Mouse (Mus musculus) bone marrow, adult 2 months (tissue): ENCODE data around the gene Vps26a. TPM values are rescaled to one million over a fixed set of nuclear protein-coding genes. Genes with fewer than 3 reads are reported as not detected.

Experiments used
- H3K27ac ChIP-seq: fragments of 200-500 bp; 2 replicates; pipeline ENCODE4 v1.5.1; 2012; ENCODE audit warnings: low read depth, mild to moderate bottlenecking, control low read depth, inconsistent platforms, low read length; ENCODE audit not compliant: control insufficient read depth, poor library complexity, insufficient read depth
- H3K4me1 ChIP-seq: fragments of 200-500 bp; 2 replicates; pipeline ENCODE4 v1.6.1; 2011; ENCODE audit warnings: low read length; ENCODE audit not compliant: control insufficient read depth, insufficient read depth
- H3K4me3 ChIP-seq: fragments of 200-500 bp; replicated peaks from 2 replicates; pipeline ENCODE3; 2011; ENCODE audit warnings: mild to moderate bottlenecking, low read depth, low read length, control low read depth; ENCODE audit not compliant: control insufficient read depth
- CTCF ChIP-seq: fragments of 200-500 bp; IDR thresholded peaks from 2 replicates; pipeline ENCODE4 v1.5.1; 2011; ENCODE audit warnings: low read length, control low read depth; ENCODE audit not compliant: control insufficient read depth, insufficient read depth
- POLR2A ChIP-seq: fragments of 200-500 bp; IDR thresholded peaks from 2 replicates; pipeline ENCODE4 v1.6.1; 2011; ENCODE audit warnings: low read depth, mild to moderate bottlenecking, control low read depth, low read length, borderline replicate concordance; ENCODE audit not compliant: control insufficient read depth
- WGBS: fragments of 180-500 bp; shearing (Covaris S2); methylation state at CpG from one replicate; pipeline ENCODE4 v1.1.7; 2018; 5-methylcytosine and 5-hydroxymethylcytosine counted together
- polyA plus RNA-seq: library from polyadenylated mRNA; stranded (reverse); fragments of >200 nt; gene quantifications from 2 replicates; pipeline ENCODE4 v1.2.4, GENCODE M21; 2011; ENCODE audit warnings: low replicate concordance; ENCODE audit not compliant: missing spikeins, insufficient read depth, insufficient read length

Vps26a gene
- polyA plus RNA-seq, 1 experiment: 26.5 TPM

DNA sequence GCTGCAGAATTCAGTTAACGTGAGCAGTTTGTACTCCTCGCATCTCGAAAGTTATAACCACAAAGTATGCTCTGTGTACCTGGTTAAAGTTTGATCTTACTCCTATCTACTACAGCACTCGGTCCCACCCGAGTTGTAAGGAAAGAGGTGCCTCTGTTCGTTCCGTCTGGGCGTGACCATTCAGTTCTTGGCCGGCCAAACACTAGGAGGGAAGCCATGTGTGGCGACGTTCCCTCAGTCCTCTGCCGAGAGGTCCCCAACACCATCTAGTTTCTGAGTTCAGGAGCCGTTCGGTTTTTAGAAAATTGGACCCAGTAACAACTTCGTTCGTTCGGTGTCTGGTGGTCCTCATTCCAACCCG, 36.3 kb downstream of the Vps26a start:
- no peak for TF ChIP-seq CTCF
- no peak for TF ChIP-seq POLR2A
- Histone ChIP-seq H3K4me3 (peak overlapping the region; percentile 95), H3K27ac (no peak overlapping the region; the same call in 1 of the 2 replicates), H3K4me1 (peaks cover 1% of the 10 kb centered on the region; the same call in 1 of the 2 replicates)
- WGBS: 36% methylated on average over 18 of the region's 18 CpGs

DNA sequence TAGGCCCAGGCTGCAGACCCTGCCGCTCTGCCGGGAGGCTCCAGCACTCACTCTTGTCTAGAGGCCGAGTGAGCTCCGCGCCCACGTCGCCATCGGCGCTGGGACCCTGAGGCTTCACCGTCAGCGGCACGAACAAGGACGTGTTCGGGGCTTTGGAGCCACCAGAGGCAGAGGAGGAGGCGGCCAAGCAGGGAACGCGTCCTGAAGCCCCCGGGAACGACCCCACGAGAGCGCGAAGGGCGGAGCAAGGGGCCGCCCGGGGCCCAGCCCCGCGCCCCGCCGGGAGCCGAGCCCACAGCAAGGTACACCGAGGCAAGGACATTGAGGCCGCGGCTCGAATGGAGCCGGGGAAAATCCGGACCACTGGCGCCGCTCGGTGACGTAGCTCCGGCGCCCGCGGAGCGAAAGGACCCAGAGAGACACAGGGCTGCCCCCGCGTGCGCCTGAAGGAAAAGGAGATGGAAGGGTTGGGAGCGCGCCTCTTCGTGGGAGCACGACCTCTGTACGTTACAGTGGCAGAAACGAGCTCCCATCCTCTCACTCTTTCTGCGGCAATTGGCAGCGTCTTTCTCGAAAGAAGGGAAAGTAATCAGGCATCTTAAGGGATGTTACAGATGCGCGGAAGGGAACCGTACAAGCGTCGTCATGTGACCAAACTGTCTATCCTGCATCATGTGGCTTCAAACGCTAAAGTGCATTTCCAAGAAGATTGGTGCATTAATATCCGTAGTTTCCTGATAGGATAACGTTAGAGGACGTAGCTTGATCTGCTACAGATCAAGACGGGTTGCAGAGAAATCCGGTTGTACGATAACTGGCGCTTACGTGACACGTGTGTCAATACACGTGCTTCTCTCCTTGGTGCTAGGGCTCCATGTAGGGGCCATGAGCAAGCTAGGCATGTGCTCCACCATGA, 37.0 kb downstream of the Vps26a start, which contains the start of the genes 4930507D05Rik and Supv3l1:
TSS of gene 4930507D05Rik (plus strand) at position 126 of the 916 bp plus-strand sequence.
TSS of gene Supv3l1 (minus strand) at position 375 of the 916 bp plus-strand sequence.
- H3K4me1 ChIP-seq: peaks cover 1% of the 10 kb centered on the region; the same call in 1 of the 2 replicates
- TF ChIP-seq CTCF (no peak), POLR2A (peak; percentile 65; the same call in 1 of the 2 replicates)
- peak within 1 kb of the TSS; percentile 95 for H3K27ac ChIP-seq
- under 1% methylated on average over 73 of the region's 73 CpGs for WGBS
- peak within 1 kb of the TSS; percentile 95 for H3K4me3 ChIP-seq

DNA sequence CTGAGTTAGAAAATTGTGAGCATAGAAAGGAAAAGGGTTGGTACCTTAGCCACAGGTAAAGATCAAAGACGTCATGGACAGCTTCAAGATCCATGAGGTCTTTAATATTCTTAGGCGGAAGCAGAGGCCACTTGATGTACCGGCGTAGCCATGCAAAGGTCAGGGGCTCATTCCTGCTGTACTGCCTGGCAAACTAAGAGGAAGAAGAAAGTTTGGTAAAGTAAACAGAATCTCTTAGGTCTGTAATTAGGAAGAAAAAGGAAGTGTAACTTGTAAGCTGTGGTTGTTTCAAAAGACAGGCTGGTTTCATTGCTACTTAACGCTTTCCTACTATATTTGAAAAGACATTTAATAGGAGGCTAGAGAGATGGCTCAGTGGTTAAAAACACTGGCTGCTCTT, 56.2 kb downstream of the Vps26a start:
- no peaks in the 10 kb centered on the region for H3K4me1 ChIP-seq
- WGBS: 69% methylated on average over 5 of the region's 5 CpGs
- TF ChIP-seq POLR2A: no peak
- TF ChIP-seq CTCF: no peak

DNA sequence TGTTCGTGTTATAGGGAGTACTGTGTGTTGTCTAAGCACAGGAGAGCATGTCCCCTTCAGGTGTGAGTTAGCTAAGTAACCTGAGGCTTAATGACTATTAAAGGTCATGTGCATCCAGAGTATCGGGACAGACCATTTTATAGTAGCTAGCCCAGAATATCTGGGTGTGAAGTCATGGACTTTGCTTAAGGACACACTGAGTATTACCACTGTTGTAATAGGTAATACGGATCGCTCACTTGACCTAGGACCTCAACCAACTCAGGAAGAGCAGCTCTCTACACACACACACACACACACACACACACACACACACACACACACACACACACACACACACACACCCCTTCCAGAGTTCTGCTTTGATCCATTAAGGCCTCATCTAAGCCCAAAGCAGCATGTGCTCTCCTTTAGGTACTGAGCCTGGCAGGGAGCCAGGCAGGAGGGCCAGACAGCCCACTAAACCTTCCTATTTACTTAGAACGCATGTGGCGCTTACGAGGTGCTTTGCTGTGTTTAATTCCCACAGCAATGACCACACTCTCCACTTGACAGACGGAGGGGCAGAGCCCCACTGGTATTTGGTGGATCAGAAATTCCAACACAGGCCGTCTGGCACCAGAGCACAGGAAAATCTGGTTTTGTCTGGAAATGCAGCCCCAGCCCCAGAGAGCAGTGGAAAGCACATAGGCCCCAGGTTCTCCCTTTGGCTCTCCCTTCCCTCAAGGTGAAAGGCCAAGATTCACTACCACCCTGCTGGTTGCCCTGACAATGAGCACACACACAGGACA, 61.3 kb downstream of the Vps26a start:
- no peak overlapping the region for H3K27ac ChIP-seq
- TF ChIP-seq CTCF (no peak), POLR2A (no peak)
- 67% methylated on average over 9 of the region's 9 CpGs for WGBS
- no peak overlapping the region for H3K4me3 ChIP-seq
- no peaks in the 10 kb centered on the region for H3K4me1 ChIP-seq

More for the DNA sequence above, 56.2 kb downstream of the Vps26a start:
- no peak overlapping the region for H3K4me3 ChIP-seq
- no peak overlapping the region for H3K27ac ChIP-seq

DNA sequence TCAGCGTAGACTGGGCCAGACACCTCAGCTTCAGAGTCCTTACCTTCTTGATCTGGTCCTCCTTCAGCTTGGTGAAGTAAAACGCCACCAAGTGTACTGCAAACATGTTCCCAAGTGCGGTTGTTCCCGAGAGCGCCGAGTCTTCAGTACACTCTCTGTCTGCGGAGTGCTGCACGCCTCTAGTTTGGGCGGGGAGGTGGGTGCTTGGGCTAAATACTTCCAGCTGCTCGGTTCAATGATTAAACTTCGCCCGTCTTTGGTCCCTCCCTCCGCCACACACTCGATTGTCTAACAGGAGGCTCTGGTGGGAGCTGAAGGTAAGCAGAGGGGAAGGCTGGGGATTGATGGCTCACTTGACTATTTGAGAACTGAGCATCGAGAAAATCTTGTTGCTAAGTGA, 64.3 kb downstream of the Vps26a start, which contains the start of gene Hkdc1:
TSS of gene Hkdc1 (minus strand) at position 237 of the 400 bp plus-strand sequence.
- Histone ChIP-seq H3K27ac (no peak within 1 kb of the TSS), H3K4me3 (no peak within 1 kb of the TSS), H3K4me1 (no peaks in the 10 kb centered on the region)
- 73% methylated on average over 15 of the region's 15 CpGs for WGBS
- TF ChIP-seq CTCF (no peak), POLR2A (no peak)

DNA sequence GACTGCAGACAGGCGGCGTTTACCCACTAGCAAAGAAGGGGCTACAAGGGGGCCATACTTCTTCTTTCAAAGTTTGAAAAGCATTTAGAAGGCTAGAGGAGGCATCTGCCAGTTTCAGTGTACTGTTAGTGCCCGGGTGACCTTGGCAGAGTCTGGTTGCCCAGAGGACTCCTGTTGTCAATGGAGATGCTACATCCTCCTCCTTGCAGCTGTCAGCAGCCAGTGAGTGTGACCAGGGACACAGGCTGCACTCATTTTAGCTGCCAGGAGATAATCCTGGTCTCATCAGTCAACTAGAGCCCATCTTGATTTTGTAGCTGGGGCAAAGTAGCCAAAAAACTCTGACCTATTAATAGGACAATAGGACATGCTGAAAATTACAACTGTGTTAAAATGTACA, 65.5 kb downstream of the Vps26a start:
- no peak for TF ChIP-seq POLR2A
- Histone ChIP-seq H3K27ac (no peak overlapping the region), H3K4me3 (no peak overlapping the region), H3K4me1 (no peaks in the 10 kb centered on the region)
- WGBS: 87% methylated on average over 3 of the region's 3 CpGs

DNA sequence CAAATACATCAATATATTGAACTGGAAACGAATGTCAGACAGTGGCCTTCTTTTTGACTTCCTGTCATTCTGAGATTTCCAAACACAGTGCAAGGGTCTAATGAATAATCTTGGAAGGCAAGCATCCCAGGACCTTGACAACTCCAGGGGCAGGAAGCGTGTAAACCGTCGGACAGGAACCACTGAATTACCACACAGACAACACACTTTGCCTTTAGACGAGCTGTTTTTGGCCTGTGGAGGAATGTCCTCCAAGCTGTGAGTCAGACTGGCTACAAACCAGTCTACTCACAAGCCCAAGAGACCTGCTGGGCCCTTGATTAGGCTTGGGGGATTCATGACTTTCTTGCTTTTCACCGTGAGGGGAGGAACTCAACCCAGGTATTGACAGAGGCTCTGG, 66.2 kb downstream of the Vps26a start:
- no peaks in the 10 kb centered on the region for H3K4me1 ChIP-seq
- H3K27ac ChIP-seq: no peak overlapping the region
- no peak for TF ChIP-seq POLR2A
- no peak for TF ChIP-seq CTCF
- H3K4me3 ChIP-seq: no peak overlapping the region
- 44% methylated on average over 6 of the region's 6 CpGs for WGBS

DNA sequence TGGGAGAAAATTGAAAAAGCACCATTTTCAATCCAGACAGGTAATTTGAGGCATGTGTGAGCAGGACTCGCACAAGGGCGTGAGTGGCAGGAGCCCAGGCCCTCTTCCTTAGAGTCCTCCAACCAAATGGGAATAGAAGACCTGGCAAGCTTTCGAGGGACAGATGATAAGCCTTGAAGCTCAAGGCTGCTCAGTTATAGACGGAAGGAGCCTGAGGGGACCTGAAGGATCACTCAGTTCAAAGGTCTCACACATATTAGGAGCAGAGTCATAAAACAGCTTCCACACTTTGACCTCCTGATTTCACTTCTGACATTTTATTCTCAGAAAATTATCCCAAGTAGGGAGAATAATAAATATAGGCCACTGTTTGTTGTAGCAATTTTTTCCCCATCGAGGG, 67.2 kb downstream of the Vps26a start:
- TF ChIP-seq POLR2A (no peak), CTCF (no peak)
- WGBS: 82% methylated on average over 5 of the region's 5 CpGs
- no peaks in the 10 kb centered on the region for H3K4me1 ChIP-seq
- no peak overlapping the region for H3K4me3 ChIP-seq
- no peak overlapping the region for H3K27ac ChIP-seq
